Mouse (Mus musculus): ENCODE measurements around the gene Lpgat1.
A peak's percentile ranks its signal among the peaks of the same experiment; 100 is the strongest.

The Lpgat1 gene

GRCm38 (mm10) chr1:191717601-191718498, at the start of gene Lpgat1:
Gene Lpgat1 (plus strand): TSS chr1:191717834.
- peak; percentile 74 for DNase-seq (ENCODE audit: low read depth)

GRCm38 (mm10) chr1:191668030-191668429, 49.6 kb upstream of the Lpgat1 start:
- no peak for DNase-seq (ENCODE audit: low read depth)

DNA sequence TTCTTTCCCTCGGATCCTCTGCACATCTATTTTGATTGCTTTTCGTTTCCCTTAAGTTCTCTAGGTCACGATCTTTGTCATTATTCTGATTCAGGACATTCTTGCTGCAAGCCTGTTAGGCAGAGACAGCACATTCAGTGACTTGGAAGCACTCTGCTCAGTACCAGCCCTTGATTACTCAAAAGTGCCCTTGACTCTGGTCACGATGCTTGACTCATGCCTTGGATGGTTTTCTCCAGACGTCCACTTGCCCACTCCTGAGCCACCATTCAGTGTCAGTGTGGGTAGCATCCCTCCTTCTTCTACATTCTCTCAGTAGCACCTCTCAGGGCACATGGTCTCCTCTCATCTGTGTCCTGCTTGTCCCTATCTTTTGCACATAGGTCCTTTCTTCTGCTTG, 43.6 kb upstream of the Lpgat1 start:
- DNase-seq (ENCODE audit: low read depth) = no peak

- no peak for DNase-seq (ENCODE audit: low read depth)
Measured at GRCm38 (mm10) chr1:191681633-191682032, 36.0 kb upstream of the Lpgat1 start.

GRCm38 (mm10) chr1:191687531-191687930, 30.1 kb upstream of the Lpgat1 start:
- no peak for DNase-seq (ENCODE audit: low read depth)

DNA sequence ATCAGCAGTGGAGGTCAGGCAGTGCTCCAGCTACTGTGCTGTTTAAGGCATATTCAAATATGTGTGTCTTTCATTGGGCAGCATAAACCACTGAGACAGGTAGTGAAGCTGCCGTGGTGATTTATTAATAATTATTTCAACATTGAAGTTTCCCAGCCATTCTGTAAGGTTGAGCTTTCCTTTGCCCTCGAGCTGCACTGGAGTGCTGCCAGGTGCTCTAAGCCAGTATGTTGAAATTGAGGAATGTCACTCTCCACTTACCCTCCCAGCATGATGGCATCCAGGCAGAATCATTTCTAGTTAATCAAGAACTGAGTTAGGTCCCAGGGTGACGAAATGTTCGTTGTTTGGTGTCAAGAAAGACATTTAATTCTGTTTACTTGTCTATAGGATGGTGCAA, 24.4 kb upstream of the Lpgat1 start:
- no peak for DNase-seq (ENCODE audit: low read depth)

DNA sequence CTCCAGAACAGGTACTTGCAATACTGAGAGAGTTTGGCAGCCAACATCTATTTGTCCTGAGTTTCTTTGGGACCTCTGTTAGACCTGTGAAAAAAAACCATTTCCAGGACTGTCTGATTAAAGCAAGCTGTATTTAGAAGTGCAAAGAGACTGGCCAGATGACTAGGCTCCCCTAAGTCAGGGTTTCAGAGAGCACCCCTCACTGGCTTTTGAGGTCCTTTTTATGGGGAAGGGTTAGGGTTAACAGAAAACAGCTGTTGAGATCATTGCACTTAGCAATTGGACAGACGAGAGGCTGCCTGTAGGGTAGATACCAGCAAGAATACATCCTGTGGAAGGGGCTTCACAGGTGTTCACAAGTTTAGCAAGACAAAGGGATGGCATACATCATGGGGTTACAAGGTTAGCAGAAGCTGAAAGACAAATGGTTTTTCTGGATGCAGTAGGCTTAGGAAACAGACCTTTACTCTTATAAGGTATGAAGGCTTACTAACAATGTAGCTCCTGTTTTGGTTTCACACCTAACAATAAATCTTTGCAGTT, 19.3 kb upstream of the Lpgat1 start:
- no peak for DNase-seq (ENCODE audit: low read depth)

GRCm38 (mm10) chr1:191704535-191704934, 13.1 kb upstream of the Lpgat1 start:
- DNase-seq (ENCODE audit: low read depth) = no peak

- DNase-seq (ENCODE audit: low read depth) = no peak
Measured at GRCm38 (mm10) chr1:191706541-191707078, 11.0 kb upstream of the Lpgat1 start.

DNA sequence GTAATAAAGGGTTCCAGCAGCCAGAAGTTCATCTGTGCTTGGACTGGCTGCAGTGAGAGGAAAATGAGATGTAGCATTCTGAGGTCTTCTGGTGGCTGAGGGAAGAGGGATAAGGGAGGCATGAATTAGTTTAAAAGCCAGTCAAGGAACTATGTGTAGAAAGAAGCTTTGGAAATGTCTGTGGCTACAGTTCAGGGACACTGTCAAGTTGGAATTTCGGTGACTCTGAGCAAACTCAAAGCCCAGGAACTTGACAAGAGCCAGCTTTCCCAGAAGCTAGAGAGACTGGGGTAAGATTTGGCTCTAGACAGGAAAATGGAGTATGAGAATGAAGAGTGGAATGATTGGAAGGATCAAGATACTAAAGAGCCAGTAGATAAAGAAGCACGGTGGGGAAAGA, 7.8 kb upstream of the Lpgat1 start:
- DNase-seq (ENCODE audit: low read depth) = no peak

DNA sequence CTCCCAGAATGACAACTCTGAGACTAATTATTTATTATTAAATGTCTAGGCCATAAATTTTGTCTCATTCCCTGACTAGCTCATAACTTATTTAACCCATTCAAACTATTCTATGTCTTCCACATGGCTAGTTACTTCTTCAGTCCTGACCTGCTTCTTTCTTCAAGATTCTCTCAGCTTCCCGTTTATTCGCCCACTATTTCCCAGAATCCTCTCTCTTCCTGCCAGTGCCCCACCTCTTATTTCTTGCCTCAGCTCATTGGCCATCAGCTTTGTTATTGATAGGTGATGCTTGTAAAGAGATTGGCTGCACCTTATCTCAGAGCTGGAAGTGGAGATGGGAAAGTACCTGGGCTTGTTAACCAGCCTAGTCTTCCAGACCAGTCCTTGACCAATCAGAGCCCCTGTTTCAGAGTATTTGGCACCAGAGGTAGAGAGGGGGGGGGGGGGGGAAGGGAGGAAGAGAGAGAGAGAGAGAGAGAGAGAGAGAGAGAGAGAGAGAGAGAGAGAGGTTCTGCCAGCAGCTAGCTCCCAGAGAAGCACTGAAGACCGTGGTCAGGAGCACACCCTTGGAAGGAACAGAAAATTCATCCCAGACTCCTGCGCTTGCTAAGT, 5.3 kb upstream of the Lpgat1 start:
- DNase-seq (ENCODE audit: low read depth) = no peak

DNA sequence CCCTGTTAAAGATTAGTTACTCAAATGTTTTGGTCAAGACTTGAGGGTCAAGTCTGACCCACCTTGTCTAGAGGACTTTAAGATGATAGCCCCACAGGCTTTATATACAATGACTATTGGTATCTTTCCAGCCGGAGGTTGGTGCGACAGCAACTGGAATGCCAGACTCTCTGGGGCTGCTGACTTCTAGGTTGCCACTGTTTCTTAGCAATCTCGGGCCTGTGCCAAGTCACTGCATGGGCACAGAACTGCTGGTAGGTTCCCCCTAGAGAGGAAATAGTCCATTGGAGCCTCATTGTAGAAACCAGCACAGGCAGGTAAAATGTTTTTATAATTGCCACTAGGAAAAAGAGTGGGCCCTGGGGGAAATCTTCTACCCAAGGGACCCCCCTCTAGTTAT, 3.8 kb upstream of the Lpgat1 start:
- no peak for DNase-seq (ENCODE audit: low read depth)

DNA sequence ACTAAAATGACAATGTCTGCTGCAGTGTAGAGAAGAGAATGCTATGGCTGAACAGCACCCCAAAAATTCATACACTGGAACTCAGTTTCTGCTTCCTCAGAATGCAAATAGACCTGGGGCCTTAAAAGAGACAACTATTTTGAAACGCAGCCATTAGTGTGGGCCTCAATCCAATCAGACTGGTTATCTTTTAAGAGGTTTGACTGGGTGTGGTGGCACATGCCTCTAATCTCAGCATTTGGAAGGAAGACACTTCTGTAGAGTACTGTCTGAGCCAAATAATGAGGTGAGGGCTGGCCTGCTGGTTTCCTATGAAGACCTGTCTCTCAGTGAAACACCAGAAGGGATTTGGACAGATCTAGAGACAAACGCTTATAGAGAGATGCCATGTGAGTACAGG, 2.5 kb upstream of the Lpgat1 start:
- no peak for DNase-seq (ENCODE audit: low read depth)

DNA sequence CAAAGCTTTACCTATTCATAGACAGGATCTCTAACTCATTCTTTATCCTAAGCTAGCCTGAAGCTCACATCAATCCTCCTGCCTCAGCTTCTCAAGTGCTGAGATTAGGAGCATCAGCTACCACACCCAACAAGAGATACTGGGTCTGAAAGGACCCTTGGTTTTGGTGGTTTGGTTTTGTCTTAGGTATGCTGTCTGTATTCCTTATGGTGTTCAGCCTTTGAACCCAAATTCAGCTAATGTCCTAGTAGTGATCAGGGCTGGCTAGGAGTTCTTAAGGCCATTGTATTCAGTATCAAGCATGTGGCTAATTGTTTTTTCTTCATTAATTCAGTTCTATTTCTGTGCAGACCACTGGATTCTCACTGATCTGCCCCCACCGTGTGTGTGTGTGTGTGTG, 493 bp upstream of the Lpgat1 start:
- peak; percentile 45 for DNase-seq (ENCODE audit: low read depth)

DNA sequence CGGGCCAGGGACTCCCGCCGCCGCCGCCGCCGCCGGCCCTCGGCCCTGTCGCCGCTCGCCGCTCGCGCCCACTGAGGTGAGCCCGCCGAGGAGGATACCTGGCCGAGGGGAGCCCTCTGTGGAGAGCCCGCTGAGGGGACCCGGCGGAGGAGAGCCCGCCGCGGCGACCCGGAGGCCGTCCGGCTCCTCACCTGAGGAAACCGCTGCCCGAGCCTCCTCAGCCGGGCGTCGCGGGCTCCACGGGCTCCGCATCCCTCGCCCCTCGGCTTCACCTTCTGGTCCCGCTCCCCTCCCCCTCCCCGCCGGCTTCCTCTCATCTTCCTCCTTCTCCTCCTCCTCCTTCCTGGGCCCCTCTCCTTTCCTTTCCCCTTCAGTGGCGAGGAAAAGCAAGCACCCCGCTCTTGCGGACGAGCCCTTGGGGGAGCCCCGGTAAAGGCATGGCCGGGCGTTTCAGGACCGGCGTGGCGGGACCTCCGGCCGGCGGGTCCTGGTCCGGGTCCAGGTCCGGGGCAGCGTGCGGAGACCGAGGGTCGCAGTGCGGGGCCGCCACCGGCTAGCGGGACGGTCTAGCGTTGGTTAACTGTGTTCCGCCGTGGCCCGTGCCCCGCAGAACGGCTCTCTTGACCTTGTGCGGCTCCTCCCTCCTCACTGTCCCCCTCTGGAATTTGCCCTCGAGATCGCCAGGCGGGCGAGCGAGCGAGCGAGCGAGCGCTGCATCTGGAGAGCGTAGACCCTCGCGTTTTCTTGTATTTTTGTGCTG, 1.1 kb downstream of the Lpgat1 start:
- peak; percentile 52 for DNase-seq (ENCODE audit: low read depth)

DNA sequence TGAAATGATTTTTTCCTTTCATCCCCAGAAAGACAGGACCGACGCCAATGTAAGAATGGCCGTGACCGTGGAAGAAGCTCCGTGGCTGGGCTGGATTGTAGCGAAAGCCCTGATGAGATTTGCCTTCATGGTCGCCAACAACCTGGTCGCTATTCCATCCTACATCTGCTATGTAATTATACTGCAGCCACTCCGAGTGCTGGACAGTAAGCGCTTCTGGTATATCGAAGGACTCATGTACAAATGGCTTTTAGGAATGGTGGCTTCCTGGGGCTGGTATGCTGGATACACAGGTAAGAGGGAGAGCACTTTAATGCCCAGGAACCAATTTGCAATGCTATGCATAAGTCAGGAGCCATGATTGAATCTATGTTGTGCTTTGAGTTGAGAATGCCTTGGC, 1.7 kb downstream of the Lpgat1 start:
- DNase-seq (ENCODE audit: low read depth) = peak; percentile 15

- no peak for DNase-seq (ENCODE audit: low read depth)
Measured at GRCm38 (mm10) chr1:191720419-191720818, 2.8 kb downstream of the Lpgat1 start.

DNA sequence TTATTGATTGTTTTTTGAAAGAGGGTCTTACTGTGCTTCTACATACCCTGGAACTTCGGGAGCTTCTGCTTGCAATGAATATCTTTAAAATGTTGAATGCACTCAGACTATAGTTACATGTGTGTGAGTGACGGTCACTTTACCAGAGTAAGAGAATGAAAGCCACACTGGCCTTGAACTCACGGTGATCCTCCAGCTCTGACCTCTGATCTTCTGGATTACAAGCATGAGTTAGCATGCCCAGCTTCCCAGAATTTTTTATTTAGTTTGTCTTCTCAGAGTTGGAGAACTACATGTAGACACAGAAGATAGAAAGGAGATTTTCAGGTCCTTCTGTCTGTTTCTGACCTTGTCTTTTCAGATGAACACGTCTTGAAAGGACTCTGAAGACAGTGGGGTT, 5.1 kb downstream of the Lpgat1 start:
- no peak for DNase-seq (ENCODE audit: low read depth)

DNA sequence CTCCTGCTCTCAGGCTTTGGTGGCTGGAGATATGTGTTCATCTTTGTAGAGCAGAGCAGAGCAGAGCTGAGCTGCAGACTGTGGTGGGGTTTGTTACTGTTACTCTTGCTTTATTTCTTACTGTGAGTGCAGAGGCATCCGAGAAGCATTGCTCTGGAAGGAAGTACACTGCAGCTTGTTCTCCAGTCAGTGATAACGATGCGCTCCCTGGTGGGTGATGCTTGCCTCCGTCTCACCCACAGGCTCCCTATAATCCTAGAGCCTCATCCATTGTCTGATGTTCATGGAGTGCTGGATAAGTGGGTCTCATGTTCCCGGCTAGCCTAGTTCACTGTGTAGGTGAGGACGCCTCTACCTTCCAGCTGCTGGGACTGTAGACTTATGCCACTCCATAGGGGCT, 6.0 kb downstream of the Lpgat1 start:
- no peak for DNase-seq (ENCODE audit: low read depth)

GRCm38 (mm10) chr1:191724385-191725061, 6.9 kb downstream of the Lpgat1 start:
- no peak for DNase-seq (ENCODE audit: low read depth)

- DNase-seq (ENCODE audit: low read depth) = no peak
Measured at GRCm38 (mm10) chr1:191732623-191733022, 15.0 kb downstream of the Lpgat1 start.

- no peak for DNase-seq (ENCODE audit: low read depth)
Measured at GRCm38 (mm10) chr1:191733822-191734221, 16.2 kb downstream of the Lpgat1 start.

Measured in induced T-regulatory cell, adult 2 months (primary cell).